Mouse (Mus musculus) 3T3-L1 (cell line): ENCODE data around the gene Ndufv1.
"Not testable (repeated sequence)": the region's sequence is repeated elsewhere in the genome, so short reads cannot be mapped to it uniquely, and the experiment has no call there.

Experiments
- DNase-seq: peaks from one replicate; pipeline ENCODE4 v3.0.0-alpha.2; 2015; ENCODE audit warnings: low read depth, low spot score

Ndufv1 gene

GRCm38 (mm10) chr19:4012432-4013022, at the start of gene Ndufv1:
Gene Ndufv1, minus strand, starts transcription at chr19:4012806.
- DNase-seq, result peak; percentile 100

- no peak for DNase-seq
Measured at GRCm38 (mm10) chr19:4060899-4061465, 48.4 kb upstream of the Ndufv1 start.

GRCm38 (mm10) chr19:4060044-4060898, 47.7 kb upstream of the Ndufv1 start:
- DNase-seq, result not testable (repeated sequence)

GRCm38 (mm10) chr19:4059069-4059740, 46.6 kb upstream of the Ndufv1 start, which contains the start of gene Gstp3:
Gene Gstp3, minus strand, starts transcription at chr19:4059569.
- DNase-seq, result no peak

- no peak for DNase-seq
Measured at GRCm38 (mm10) chr19:4058581-4058980, 46.0 kb upstream of the Ndufv1 start.

- no peak for DNase-seq
Measured at GRCm38 (mm10) chr19:4057962-4058361, 45.4 kb upstream of the Ndufv1 start.

- no peak for DNase-seq
Measured at GRCm38 (mm10) chr19:4057389-4057788, 44.8 kb upstream of the Ndufv1 start.

GRCm38 (mm10) chr19:4056727-4057126, 44.1 kb upstream of the Ndufv1 start:
- no peak for DNase-seq

- no peak for DNase-seq
Measured at GRCm38 (mm10) chr19:4055947-4056693, 43.5 kb upstream of the Ndufv1 start.

GRCm38 (mm10) chr19:4055216-4055946, 42.8 kb upstream of the Ndufv1 start:
- no peak for DNase-seq

- no peak for DNase-seq
Measured at GRCm38 (mm10) chr19:4054613-4055012, 42.0 kb upstream of the Ndufv1 start.

- DNase-seq, result no peak
Measured at GRCm38 (mm10) chr19:4052516-4053030, 40.0 kb upstream of the Ndufv1 start.

GRCm38 (mm10) chr19:4051741-4052515, 39.3 kb upstream of the Ndufv1 start:
- peak; percentile 65 for DNase-seq

GRCm38 (mm10) chr19:4051016-4051415, 38.4 kb upstream of the Ndufv1 start:
- no peak for DNase-seq

GRCm38 (mm10) chr19:4049069-4049468, 36.5 kb upstream of the Ndufv1 start:
- not testable (repeated sequence) for DNase-seq

- DNase-seq, result peak; percentile 87
Measured at GRCm38 (mm10) chr19:4047859-4048258, 35.3 kb upstream of the Ndufv1 start.

GRCm38 (mm10) chr19:4046866-4047254, 34.3 kb upstream of the Ndufv1 start:
- DNase-seq, result no peak

GRCm38 (mm10) chr19:4045966-4046865, 33.6 kb upstream of the Ndufv1 start, which contains the start of gene Gstp2:
Gene Gstp2, minus strand, starts transcription at chr19:4046023.
- peak; percentile 99 for DNase-seq
